Mouse (Mus musculus) thymus, adult 2 months (tissue): ENCODE results near the gene Cdk4. TPM values are rescaled to one million over a fixed set of nuclear protein-coding genes. Genes with fewer than 3 reads are reported as not detected.

Experiments used
- DNase-seq: peaks from one replicate; pipeline ENCODE4 v3.0.0; 2021
- H3K27ac ChIP-seq: fragments of 200-500 bp; 2 replicates; pipeline ENCODE4 v1.5.1; 2012; ENCODE audit warnings: low read length, control low read depth; ENCODE audit not compliant: control insufficient read depth, insufficient read depth
- H3K27me3 ChIP-seq: fragments of 200-500 bp; 2 replicates; pipeline ENCODE4 v1.6.1; 2012; ENCODE audit warnings: mild to moderate bottlenecking, low read length, moderate library complexity, mixed read lengths; ENCODE audit not compliant: control insufficient read depth, insufficient read depth
- H3K36me3 ChIP-seq: fragments of 200-500 bp; 2 replicates; pipeline ENCODE4 v1.6.1; 2012; ENCODE audit warnings: mild to moderate bottlenecking, low read length, moderate library complexity; ENCODE audit not compliant: control insufficient read depth, insufficient read depth
- H3K4me1 ChIP-seq: fragments of 200-500 bp; replicated peaks from 2 replicates; pipeline ENCODE4 v1.6.1; 2012; ENCODE audit warnings: low read length; ENCODE audit not compliant: control insufficient read depth, insufficient read depth
- H3K4me3 ChIP-seq: fragments of 200-500 bp; 2 replicates; pipeline ENCODE4 v1.5.1; 2012; ENCODE audit warnings: mild to moderate bottlenecking, low read length, control low read depth, moderate library complexity; ENCODE audit not compliant: control insufficient read depth, insufficient read depth
- CTCF ChIP-seq: fragments of 200-500 bp; IDR thresholded peaks from 2 replicates; pipeline ENCODE4 v1.5.1; 2012; ENCODE audit warnings: mild to moderate bottlenecking, control low read depth, low read length, moderate library complexity, borderline replicate concordance; ENCODE audit not compliant: control insufficient read depth, poor library complexity, insufficient read depth; ENCODE audit errors: extremely low read depth
- POLR2A ChIP-seq: fragments of 200-500 bp; IDR thresholded peaks from 2 replicates; pipeline ENCODE4 v1.6.1; 2012; ENCODE audit warnings: mild to moderate bottlenecking, low read length, control low read depth, moderate library complexity; ENCODE audit not compliant: control insufficient read depth, poor library complexity, insufficient read depth; ENCODE audit errors: extremely low read depth
- WGBS: fragments of 180-500 bp; shearing (Covaris S2); methylation state at CpG from one replicate; pipeline ENCODE4 v1.1.7; 2018; 5-methylcytosine and 5-hydroxymethylcytosine counted together
- polyA plus RNA-seq: library from polyadenylated mRNA; depleted of rRNA; stranded (reverse); fragments of >200 nt; gene quantifications from 2 replicates; pipeline ENCODE4 v1.2.3, GENCODE M21; 2012

Cdk4 gene
- polyA plus RNA-seq, 1 experiment = 375 TPM

DNA sequence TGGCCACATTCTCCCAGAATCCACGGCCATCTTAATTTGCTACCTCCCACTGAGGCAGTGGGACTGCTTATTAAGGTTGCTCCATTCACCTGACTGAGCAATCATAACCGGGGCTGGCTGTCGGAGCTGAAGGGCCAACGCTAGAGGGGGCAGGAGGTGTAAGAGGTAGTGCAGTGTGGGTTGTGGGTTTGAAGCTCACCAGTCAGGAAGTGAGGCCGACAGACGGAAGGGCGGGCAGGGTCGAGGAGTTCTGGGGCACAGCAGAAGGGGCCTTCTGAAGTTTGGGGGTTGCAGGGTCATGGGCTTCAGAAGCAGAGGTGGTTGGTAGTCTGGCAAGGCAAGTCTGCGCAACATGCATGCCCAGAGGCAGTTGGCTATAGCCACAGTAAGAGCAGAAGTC, 11.7 kb downstream of the Cdk4 start, which contains the start of gene Agap2:
TSS of gene Agap2 (plus strand) at position 205 of the 400 bp plus-strand sequence.
- peak; percentile 90 for DNase-seq
- WGBS = 7% methylated on average over 9 of the region's 9 CpGs
- peaks cover 29% of the 10 kb centered on the region for H3K4me1 ChIP-seq
- H3K27me3 ChIP-seq = no peaks in the 10 kb centered on the region
- peaks cover 6% of the 10 kb centered on the region; the same call in 1 of the 2 replicates for H3K36me3 ChIP-seq
- H3K4me3 ChIP-seq = peak within 1 kb of the TSS; percentile 80
- TF ChIP-seq CTCF (peak; percentile 80; the same call in 1 of the 2 replicates), POLR2A (peak; percentile 77)
- peak within 1 kb of the TSS; percentile 73 for H3K27ac ChIP-seq

DNA sequence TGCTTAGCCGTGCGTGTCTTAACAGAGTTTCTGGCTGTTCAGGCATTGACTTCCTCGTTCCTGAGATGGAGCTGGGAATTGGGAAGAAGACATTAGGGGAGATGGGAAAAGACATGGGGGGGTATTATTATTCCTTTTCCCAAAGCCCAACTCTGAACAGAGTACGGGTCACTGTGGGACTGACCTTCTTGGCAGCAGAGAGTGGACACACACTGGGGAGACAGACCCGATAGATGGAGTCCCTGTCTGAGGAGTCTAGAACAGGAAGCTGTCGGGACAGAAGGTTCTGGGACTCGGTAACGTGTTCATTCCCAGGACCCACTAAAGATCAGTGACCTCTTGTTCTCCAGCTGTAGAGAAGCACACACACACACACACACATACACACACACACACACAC, 12.3 kb downstream of the Cdk4 start:
- Histone ChIP-seq H3K4me3 (peak overlapping the region; percentile 80), H3K27me3 (no peaks in the 10 kb centered on the region), H3K4me1 (peaks cover 24% of the 10 kb centered on the region), H3K36me3 (peaks cover 9% of the 10 kb centered on the region; the same call in 1 of the 2 replicates), H3K27ac (peak overlapping the region; percentile 73)
- 3% methylated on average over 8 of the region's 8 CpGs for WGBS
- DNase-seq = no peak
- TF ChIP-seq POLR2A (no peak), CTCF (no peak)

DNA sequence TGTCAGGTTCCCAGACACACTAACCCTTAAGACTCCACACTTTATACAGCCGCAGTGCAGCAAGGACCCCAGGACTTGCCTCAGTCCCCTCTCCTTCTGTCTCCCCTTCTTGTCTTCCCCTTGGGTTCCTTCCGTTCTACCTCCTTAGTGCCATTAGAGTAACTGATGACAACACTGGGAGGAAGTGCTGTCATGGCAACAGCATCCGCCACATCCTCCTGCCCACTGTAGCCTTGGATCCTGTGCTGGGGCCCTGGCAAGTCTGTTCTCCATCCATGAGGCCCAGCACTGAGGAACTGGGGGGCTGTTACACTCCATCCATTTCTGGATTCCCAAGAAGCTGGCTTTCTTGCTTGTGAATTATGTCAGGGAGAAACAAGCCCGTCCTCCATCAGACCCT, 12.7 kb downstream of the Cdk4 start:
- Histone ChIP-seq H3K27me3 (no peaks in the 10 kb centered on the region), H3K27ac (peak overlapping the region; percentile 73; the same call in 1 of the 2 replicates), H3K4me3 (peak overlapping the region; percentile 80), H3K36me3 (peaks cover 9% of the 10 kb centered on the region; the same call in 1 of the 2 replicates), H3K4me1 (peaks cover 22% of the 10 kb centered on the region)
- WGBS = 11% methylated on average over 4 of the region's 4 CpGs
- DNase-seq = peak; percentile 72
- no peak for TF ChIP-seq POLR2A
- no peak for TF ChIP-seq CTCF

- H3K4me3 ChIP-seq = no peak overlapping the region
- H3K27ac ChIP-seq = no peak overlapping the region
- TF ChIP-seq POLR2A (no peak), CTCF (no peak)
- H3K4me1 ChIP-seq = peaks cover 22% of the 10 kb centered on the region
- no peak for DNase-seq
- peaks cover 9% of the 10 kb centered on the region; the same call in 1 of the 2 replicates for H3K36me3 ChIP-seq
- H3K27me3 ChIP-seq = no peaks in the 10 kb centered on the region
- whole genome bisulfite sequencing = 90% methylated on average over 10 of the region's 10 CpGs
Observed at GRCm38 (mm10) chr10:127077515-127077914, 14.2 kb downstream of the Cdk4 start.

- no peak for DNase-seq
- Histone ChIP-seq H3K4me3 (no peak overlapping the region), H3K27me3 (no peaks in the 10 kb centered on the region), H3K27ac (no peak overlapping the region), H3K4me1 (peaks cover 22% of the 10 kb centered on the region), H3K36me3 (peaks cover 13% of the 10 kb centered on the region)
- TF ChIP-seq CTCF (no peak), POLR2A (no peak)
- 81% methylated on average over 12 of the region's 12 CpGs for WGBS
Observed at GRCm38 (mm10) chr10:127078001-127078676, 14.8 kb downstream of the Cdk4 start.

DNA sequence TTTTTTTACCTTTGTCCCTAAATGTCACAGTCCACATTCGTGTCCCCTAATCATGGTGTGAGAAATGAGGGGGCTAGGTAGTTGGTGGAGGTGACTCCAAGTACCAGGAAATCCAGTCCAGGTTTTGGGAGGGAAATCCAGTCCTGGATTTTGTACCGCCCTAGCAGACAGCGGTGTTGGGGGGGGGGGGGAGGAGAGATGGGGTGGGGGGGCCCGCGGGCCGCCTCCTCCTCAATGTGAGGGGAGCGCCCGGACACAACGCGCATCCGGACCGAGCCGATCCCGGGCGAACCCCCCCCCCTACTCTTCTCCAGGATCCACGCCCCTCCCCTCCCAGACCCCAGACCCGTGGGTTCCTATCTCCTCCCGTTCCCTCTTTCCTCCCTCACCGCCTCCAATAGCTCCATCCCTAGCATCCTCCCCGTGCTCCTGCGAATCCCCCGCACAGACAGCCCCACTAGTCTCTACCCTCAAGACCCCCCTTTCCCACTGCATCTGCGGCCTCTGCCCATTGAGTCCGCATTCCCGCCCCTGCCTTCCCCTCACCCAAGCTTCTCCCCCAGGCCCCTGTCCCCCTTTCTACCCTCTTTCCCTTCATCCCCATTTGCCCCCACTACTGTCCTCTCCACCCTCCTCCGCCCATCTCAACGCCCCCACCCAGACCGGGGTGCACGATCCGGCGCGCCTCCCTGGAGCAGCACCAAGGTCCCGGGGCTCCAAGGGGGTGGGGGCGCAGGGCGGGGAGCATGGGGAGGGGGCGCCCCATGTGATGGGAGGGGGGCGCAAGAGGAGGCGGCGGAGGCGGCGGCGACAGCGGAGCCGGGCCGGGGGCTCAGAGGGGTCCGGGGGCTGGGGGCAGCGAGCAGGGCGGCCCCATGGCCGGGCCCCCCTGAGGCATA, 15.6 kb downstream of the Cdk4 start:
- Histone ChIP-seq H3K4me3 (no peak overlapping the region), H3K36me3 (peaks cover 16% of the 10 kb centered on the region), H3K27me3 (no peaks in the 10 kb centered on the region), H3K4me1 (peaks cover 22% of the 10 kb centered on the region), H3K27ac (no peak overlapping the region)
- no peak for TF ChIP-seq POLR2A
- no peak for TF ChIP-seq CTCF
- DNase-seq = no peak
- 89% methylated on average over 45 of the region's 49 CpGs for WGBS
